In the genomic region with DNA sequence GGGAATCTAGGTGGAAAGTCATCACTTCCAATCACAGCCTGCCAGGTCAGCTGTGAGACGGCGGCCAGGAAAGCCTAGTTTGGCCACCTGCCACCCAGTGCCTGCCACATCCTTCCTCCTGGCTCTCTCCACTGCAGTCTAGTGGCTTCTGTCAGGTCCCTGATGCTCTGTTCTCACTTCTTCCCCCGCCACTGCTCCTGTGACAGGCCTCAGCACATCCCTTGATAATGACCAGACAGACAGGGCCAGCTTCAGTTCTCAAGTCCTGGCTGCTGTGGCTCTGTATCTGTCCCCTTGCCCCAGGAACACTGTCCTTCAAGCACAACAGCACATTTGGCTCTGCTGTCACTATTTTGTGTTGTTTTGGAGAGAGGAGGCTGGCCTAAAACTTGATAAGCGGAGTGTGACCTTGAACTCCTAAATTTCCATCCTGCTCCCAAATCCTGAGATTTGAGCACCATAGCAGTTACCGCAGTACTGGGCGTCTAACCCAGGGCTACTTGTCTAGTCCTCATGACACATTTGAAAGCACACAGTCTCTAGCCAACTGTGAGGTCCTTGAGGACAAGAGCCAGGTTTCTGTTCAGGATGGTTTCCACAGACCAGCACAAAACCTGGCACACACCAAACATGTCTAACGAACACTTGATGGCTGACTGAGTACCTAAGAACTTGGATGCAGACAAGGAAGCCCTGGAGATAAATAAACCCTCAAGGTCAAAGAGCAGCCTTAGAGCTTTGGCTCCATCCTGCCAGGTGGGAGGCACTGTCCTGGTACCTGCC, we compare ENCODE assay signal across 9 mouse cellular contexts.
DNase-seq lines count a peak whose midpoint lies in the region; ATAC-seq lines count a peak whose summit lies in the region.
"Had no signal": no experiment of that assay in that cellular context is flagged by ENCODE, and none has a peak within 500 bp of the region (broad histone marks: within the 10 kb centered on the region; RNA-seq: fewer than 3 reads in every experiment).

No protein-coding gene starts in this region.

- peak; percentile 75 for DNase-seq in kidney, adult 18-20 months
- DNase-seq in MN1 (ENCODE audit: low spot score) = peak; percentile 67
- peak; percentile 84 for DNase-seq in cerebellum, adult 9-11 months
- peak; percentile 35 for DNase-seq in naive thymus-derived CD4-positive, alpha-beta T cell, adult 2 months (ENCODE audit: low read depth)
- no peak for DNase-seq in Muller cell, postnatal 12 days (ENCODE audit: inconsistent ontology term)

- H3K36me3 ChIP-seq in kidney, embryonic 14.5 days (ENCODE audit: control insufficient read depth, insufficient read depth, low read length) = peaks cover 55% of the 10 kb centered on the region
- peaks cover 12% of the 10 kb centered on the region for H3K36me3 ChIP-seq in heart, embryonic 15.5 days

- WGBS in kidney, embryonic 14.5 days = 81% methylated on average over 7 of the region's 7 CpGs
- WGBS in heart, embryonic 15.5 days = 30% methylated on average over 7 of the region's 7 CpGs

- H3K9me3 ChIP-seq in kidney, embryonic 14.5 days (ENCODE audit: control insufficient read depth, low read length) = no peaks in the 10 kb centered on the region
- no peaks in the 10 kb centered on the region for H3K9me3 ChIP-seq in heart, embryonic 15.5 days (replicated peaks)
- H3K9me3 ChIP-seq: limb, embryonic 13.5 days had no signal

- no peak overlapping the region for H3K27ac ChIP-seq in kidney, embryonic 14.5 days (ENCODE audit: low read depth, low read length)
- H3K27ac ChIP-seq in heart, embryonic 15.5 days = peak overlapping the region; percentile 72
- H3K27ac ChIP-seq: limb, embryonic 13.5 days had no signal

- no peak overlapping the region for H3K9ac ChIP-seq in kidney, embryonic 14.5 days (ENCODE audit: low read depth, low read length)
- no peak overlapping the region for H3K9ac ChIP-seq in heart, embryonic 15.5 days
- H3K9ac ChIP-seq: limb, embryonic 13.5 days had no signal

- ATAC-seq in kidney, embryonic 14.5 days (ENCODE audit: low FRiP score, low TSS enrichment) = no peak
- peak; percentile 28; the same call in 1 of the 2 replicates for ATAC-seq in heart, embryonic 15.5 days (replicated peaks; ENCODE audit: insufficient number of reproducible peaks, insufficient read depth, low FRiP score, low read depth)
- ATAC-seq in erythroid progenitor cell, adult 5-6 weeks (replicated peaks; ENCODE audit: low FRiP score, poor library complexity, severe bottlenecking) = no peak

- H3K4me2 ChIP-seq in kidney, embryonic 14.5 days (replicated peaks; ENCODE audit: low read depth, low read length) = no peak overlapping the region
- no peak overlapping the region for H3K4me2 ChIP-seq in heart, embryonic 15.5 days
- H3K4me2 ChIP-seq: limb, embryonic 13.5 days had no signal

- no peaks in the 10 kb centered on the region for H3K27me3 ChIP-seq in kidney, embryonic 14.5 days (ENCODE audit: control insufficient read depth, insufficient read depth, low read length)
- H3K27me3 ChIP-seq in heart, embryonic 15.5 days = no peaks in the 10 kb centered on the region
- H3K27me3 ChIP-seq: limb, embryonic 13.5 days had no signal

- no peak overlapping the region for H3K4me3 ChIP-seq in kidney, embryonic 14.5 days (ENCODE audit: low read length)
- H3K4me3 ChIP-seq in heart, embryonic 15.5 days = no peak overlapping the region
- H3K4me3 ChIP-seq: limb, embryonic 13.5 days had no signal

- peaks cover 20% of the 10 kb centered on the region for H3K4me1 ChIP-seq in kidney, embryonic 14.5 days (ENCODE audit: control insufficient read depth, insufficient read depth, low read length)
- peaks cover 77% of the 10 kb centered on the region for H3K4me1 ChIP-seq in heart, embryonic 15.5 days (replicated peaks)
